Mouse (Mus musculus) left cerebral cortex, adult 6 months (tissue): ENCODE measurements around the gene Spint3. TPM values are rescaled to one million over a fixed set of nuclear protein-coding genes. Genes with fewer than 3 reads are reported as not detected.

Source experiments
- long read RNA-seq, 2 experiments: library from polyadenylated mRNA; unstranded; transcript quantifications; one replicate each; pipeline ENCODE4 v2.0.0; 2019 to 2020
- polyA plus RNA-seq: library from polyadenylated mRNA; unstranded; fragments of <200 nt; fragmentation: Nextera tagmentation; gene quantifications from 2 replicates; pipeline ENCODE4 v1.2.3, GENCODE M21; 2021

Spint3 gene
- polyA plus RNA-seq = not detected in 2 replicates
- long read RNA-seq, experiment 1 = 0 reads
- long read RNA-seq, experiment 2 = 0 reads

DNA sequence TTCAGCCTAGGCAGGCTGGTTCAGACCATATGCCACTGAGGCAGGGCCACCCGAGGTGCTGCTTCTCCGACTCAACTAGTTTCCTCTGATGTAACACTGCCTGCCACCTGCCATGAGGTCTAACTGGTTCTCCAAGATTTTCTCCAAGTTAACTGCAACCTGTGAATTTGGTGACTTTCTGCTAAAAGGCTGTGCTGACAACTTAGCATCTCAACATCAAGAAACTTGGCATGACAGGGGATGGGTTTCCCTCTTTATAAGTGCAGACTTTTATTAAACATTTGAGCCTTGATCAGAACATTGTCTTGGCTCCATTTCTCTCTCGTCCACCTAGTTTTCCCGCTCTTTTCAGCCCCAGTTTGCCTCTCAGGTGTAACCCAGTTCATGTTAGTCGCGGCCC, at the start of gene Spint3:
Gene Spint3, minus strand, starts transcription at position 101 of the 400 bp plus-strand sequence.

GRCm38 (mm10) chr2:164613471-164613870, 40.2 kb upstream of the Spint3 start, which contains the start of the genes Wfdc6b and Wfdc8:
Gene Wfdc6b (plus strand): TSS chr2:164613522.
Gene Wfdc8 (minus strand): TSS chr2:164613626.

DNA sequence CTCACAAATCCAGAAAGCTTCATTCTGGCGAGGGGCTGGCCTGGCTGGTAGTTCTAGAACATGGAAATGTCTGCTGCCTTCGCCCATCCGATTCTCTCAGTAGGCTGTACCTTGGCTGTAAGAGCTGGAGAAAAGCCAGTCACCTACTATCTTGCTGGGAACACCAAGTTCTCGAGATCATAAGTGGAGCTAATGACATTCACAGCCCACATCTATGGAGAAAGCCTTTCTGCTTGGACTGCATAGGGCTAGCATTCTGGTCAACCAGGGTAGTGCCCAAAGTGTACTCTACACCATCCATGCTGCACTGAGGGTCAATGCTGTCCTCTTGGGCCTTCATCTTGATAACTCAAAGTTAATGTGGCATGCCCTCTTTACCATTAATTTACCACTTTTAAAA, 20.2 kb upstream of the Spint3 start, which contains the start of gene Eppin:
Gene Eppin, minus strand, starts transcription at position 101 of the 400 bp plus-strand sequence.

DNA sequence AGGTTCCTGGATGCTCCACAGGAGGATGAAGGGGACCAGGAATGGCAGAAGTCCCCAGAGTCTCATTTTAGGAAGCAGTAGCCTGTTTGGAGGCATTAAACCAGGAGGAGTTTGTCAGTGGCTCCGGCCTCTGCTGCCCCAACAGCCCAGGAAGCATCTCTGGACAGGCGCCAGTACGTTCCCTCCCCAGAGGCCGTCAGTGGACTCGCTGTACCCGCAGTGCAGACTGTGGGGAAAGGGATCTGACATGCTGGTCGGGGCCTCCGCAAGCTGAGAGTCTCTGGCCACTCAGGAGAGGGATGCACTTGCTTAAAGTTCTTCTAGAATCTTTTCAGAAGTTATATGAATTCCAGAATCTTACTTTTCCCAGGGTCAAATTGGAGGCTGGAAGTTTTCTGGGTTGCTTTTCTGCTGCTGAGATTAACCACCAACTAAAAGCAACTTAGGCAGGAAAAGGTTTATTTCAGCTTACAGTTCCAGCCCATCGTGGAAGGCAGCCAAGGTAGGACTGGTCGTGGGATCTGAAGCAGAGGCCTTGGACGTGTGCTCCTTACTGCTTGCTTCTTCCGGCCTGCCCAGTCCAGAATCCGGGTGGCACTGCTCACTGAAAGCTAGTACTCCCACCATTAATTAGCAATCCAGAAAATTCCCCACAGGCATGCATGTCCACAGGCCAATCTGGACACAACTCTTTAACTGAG, 11.9 kb upstream of the Spint3 start, which contains the start of gene Wfdc6a:
Gene Wfdc6a, minus strand, starts transcription at position 423 of the 701 bp plus-strand sequence.

DNA sequence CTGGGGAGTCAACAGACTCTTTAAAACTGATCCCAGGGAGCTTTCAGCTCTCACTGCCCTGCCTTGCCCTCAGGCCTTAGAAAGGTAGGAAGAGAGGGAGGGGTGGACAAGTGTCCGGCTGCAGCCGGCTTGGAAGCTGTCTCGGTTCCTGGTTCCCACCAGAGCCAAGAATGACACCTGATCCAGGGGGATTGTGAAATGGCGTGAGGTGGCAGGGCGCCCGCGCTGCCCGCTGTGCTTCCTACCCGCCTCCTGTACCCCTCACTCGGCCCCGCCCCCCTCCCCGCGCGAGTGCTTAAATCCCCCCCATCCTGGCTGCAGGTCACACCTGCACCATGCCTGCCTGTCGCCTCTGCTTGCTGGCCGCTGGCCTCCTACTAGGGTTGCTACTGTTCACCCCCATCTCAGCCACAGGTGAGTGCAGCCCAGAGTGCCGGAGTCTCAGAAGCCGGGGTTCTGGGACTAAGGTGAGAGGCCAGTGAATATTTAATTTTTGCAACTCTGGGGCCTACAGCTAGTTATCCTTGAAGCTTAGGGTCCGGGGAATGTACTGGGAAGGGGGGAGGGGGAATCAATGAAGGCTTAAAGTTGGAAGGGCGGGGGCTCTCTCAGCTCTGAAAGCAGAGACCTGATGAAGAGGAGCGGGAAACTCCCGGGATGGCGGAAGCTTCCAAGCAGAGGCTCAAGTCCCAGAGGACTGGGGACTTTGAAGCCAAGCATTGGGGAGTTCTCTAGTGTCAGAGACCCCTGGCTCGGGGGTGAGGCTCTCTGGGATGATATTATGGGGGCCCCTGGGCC, 10.7 kb downstream of the Spint3 start, which contains the start of gene Wfdc2:
Gene Wfdc2, plus strand, starts transcription at position 23 of the 798 bp plus-strand sequence.

Other genes starting within 250 kb of the Spint3 start
- not detected in 2 replicates for gene Svs5, start 240.7 kb downstream of the Spint3 start, polyA plus RNA-seq
- gene Slpi, start 184.4 kb downstream of the Spint3 start, polyA plus RNA-seq = 0.40 TPM in 1 of 2 replicates, not detected in the other
- gene Rbpjl, start 170.3 kb downstream of the Spint3 start, polyA plus RNA-seq = 0.16 and 0.23 TPM in 2 replicates
- 3.8 and 3.9 TPM in 2 replicates for gene Matn4, start 168.3 kb downstream of the Spint3 start, polyA plus RNA-seq
- 156 and 202 TPM in 2 replicates for gene Sdc4, start 129.6 kb downstream of the Spint3 start, polyA plus RNA-seq
- gene Sys1, start 116.5 kb downstream of the Spint3 start, polyA plus RNA-seq = 99.5 and 102 TPM in 2 replicates
- 4.3 and 26.7 TPM in 2 replicates for gene Gm20458, start 112.5 kb downstream of the Spint3 start, polyA plus RNA-seq
- gene Trp53tg5, start 99.7 kb downstream of the Spint3 start, polyA plus RNA-seq = not detected in 2 replicates
- gene Dbndd2, start 87.4 kb downstream of the Spint3 start, polyA plus RNA-seq = 233 and 239 TPM in 2 replicates
- 43.3 and 44.2 TPM in 2 replicates for gene Pigt, start 75.9 kb downstream of the Spint3 start, polyA plus RNA-seq
- gene Wfdc2, start 11.0 kb downstream of the Spint3 start, polyA plus RNA-seq = 0.25 and 0.31 TPM in 2 replicates
- gene Wfdc6a, start 12.0 kb upstream of the Spint3 start, polyA plus RNA-seq = not detected in 2 replicates
- not detected in 2 replicates for gene Eppin, start 20.1 kb upstream of the Spint3 start, polyA plus RNA-seq
- gene Wfdc6b, start 40.1 kb upstream of the Spint3 start, polyA plus RNA-seq = not detected in 2 replicates
- not detected in 2 replicates for gene Wfdc8, start 40.2 kb upstream of the Spint3 start, polyA plus RNA-seq
- not detected in 2 replicates for gene Wfdc16, start 65.3 kb upstream of the Spint3 start, polyA plus RNA-seq
- gene Wfdc10, start 82.6 kb upstream of the Spint3 start, polyA plus RNA-seq = not detected in 2 replicates
- gene Wfdc9, start 83.1 kb upstream of the Spint3 start, polyA plus RNA-seq = not detected in 2 replicates
- not detected in 2 replicates for gene Wfdc11, start 100.6 kb upstream of the Spint3 start, polyA plus RNA-seq
- gene Wfdc13, start 111.6 kb upstream of the Spint3 start, polyA plus RNA-seq = not detected in 2 replicates
- gene Spint4, start 125.0 kb upstream of the Spint3 start, polyA plus RNA-seq = not detected in 2 replicates
- gene Spint5, start 141.8 kb upstream of the Spint3 start, polyA plus RNA-seq = not detected in 2 replicates
- gene Wfdc3, start 172.5 kb upstream of the Spint3 start, polyA plus RNA-seq = 3.0 and 3.1 TPM in 2 replicates
- gene Dnttip1, start 172.5 kb upstream of the Spint3 start, polyA plus RNA-seq = 5.0 and 21.1 TPM in 2 replicates
- 1.3 and 1.4 TPM in 2 replicates for gene Ube2c, start 196.4 kb upstream of the Spint3 start, polyA plus RNA-seq
- gene Tnnc2, start 206.5 kb upstream of the Spint3 start, polyA plus RNA-seq = 0.64 and 0.74 TPM in 2 replicates
- 50.8 and 62.0 TPM in 2 replicates for gene Snx21, start 212.4 kb upstream of the Spint3 start, polyA plus RNA-seq
- gene Acot8, start 231.4 kb upstream of the Spint3 start, polyA plus RNA-seq = 21.4 TPM in 2 replicates
- gene Zswim3, start 231.6 kb upstream of the Spint3 start, polyA plus RNA-seq = 7.8 and 8.8 TPM in 2 replicates
- gene Zswim1, start 249.2 kb upstream of the Spint3 start, polyA plus RNA-seq = 23.2 and 23.4 TPM in 2 replicates